Mouse (Mus musculus) lung, adult 2 months (tissue): ENCODE data around the gene Snw1.

Source experiments
- CTCF ChIP-seq: fragments of 200-500 bp; IDR thresholded peaks from 2 replicates; pipeline ENCODE4 v1.5.1; 2011; ENCODE audit warnings: mild to moderate bottlenecking, low read length, control low read depth; ENCODE audit not compliant: insufficient read depth
- POLR2A ChIP-seq: fragments of 200-500 bp; IDR thresholded peaks from 2 replicates; pipeline ENCODE4 v1.6.1; 2011; ENCODE audit warnings: low read depth, mild to moderate bottlenecking, control low read depth, low read length, borderline replicate concordance; ENCODE audit errors: extremely low read depth

DNA sequence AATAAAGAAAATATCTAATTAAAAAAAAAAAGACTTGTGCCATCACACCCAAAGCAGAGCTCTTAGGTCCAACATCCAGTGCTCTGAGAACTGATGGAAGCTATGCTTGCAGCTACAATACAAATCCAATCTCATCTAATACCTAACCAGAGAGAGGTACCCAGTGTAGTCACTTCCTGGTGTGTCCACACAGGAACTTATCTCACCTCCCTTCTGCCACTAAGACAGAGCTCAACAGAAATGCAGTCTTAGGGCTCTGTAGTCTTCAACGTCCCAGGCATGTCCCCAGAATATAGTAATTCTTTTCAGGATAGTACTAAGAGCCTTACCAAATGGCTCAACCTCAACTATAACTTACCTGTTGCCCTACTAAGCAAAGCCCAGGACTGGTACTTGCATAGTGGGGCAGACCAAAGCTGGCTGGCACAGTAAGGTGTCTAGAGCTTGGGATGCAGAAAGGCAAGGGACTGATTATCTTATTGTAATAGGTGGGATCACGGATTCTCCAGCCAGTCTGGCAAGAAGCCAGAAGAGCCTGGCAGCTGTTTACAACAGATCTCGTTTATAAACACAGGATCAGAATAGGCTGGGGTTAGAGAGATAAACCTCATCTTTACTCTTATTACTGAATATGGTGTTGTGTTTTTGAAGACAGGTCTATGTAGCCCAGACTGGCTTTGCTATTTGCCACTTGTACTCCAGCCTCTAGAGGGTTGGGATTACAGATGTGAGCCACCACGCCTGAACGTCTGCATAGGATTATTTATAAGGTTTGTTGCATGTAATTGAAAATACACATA is 50.2 kb downstream of the Snw1 start:
- TF ChIP-seq POLR2A: no peak
- no peak for TF ChIP-seq CTCF
